Mouse (Mus musculus): Measurements from ENCODE around the gene Prodh2. TPM values are rescaled to one million over a fixed set of nuclear protein-coding genes. Genes with fewer than 3 reads are reported as not detected.
"Not testable (repeated sequence)": the region's sequence is repeated elsewhere in the genome, so short reads cannot be mapped to it uniquely, and the experiment has no call there.

Prodh2 gene
- polyA plus RNA-seq, 1 experiment from 2014 or later, result not detected

GRCm38 (mm10) chr7:30490251-30490956, 3.0 kb upstream of the Prodh2 start:
- Histone ChIP-seq H3K36me3 (no peaks in the 10 kb centered on the region), H3K4me3 (replicated peaks) (no peak overlapping the region), H3K27ac (replicated peaks) (no peak overlapping the region), H3K9me3 (replicated peaks) (no peaks in the 10 kb centered on the region), H3K27me3 (peaks cover 10% of the 10 kb centered on the region; the same call in 1 of the 2 replicates), H3K4me2 (replicated peaks) (no peak overlapping the region), H3K4me1 (no peaks in the 10 kb centered on the region), H3K9ac (no peak overlapping the region)
- no peak for ATAC-seq (ENCODE audit: insufficient number of reproducible peaks, low FRiP score, low TSS enrichment, low read depth)
- 26% methylated on average over 16 of the region's 16 CpGs for WGBS

- H3K27me3 ChIP-seq, result peaks cover 10% of the 10 kb centered on the region; the same call in 1 of the 2 replicates
- H3K36me3 ChIP-seq, result no peaks in the 10 kb centered on the region
- H3K27ac ChIP-seq (replicated peaks), result no peak overlapping the region
- no peaks in the 10 kb centered on the region for H3K9me3 ChIP-seq (replicated peaks)
- ATAC-seq (ENCODE audit: insufficient number of reproducible peaks, low FRiP score, low TSS enrichment, low read depth), result no peak
- H3K9ac ChIP-seq, result no peak overlapping the region
- H3K4me1 ChIP-seq, result no peaks in the 10 kb centered on the region
- H3K4me3 ChIP-seq (replicated peaks), result no peak overlapping the region
- H3K4me2 ChIP-seq (replicated peaks), result no peak overlapping the region
- WGBS, result 15% methylated on average over 6 of the region's 6 CpGs
Observed at GRCm38 (mm10) chr7:30490957-30491307, 2.5 kb upstream of the Prodh2 start.

DNA sequence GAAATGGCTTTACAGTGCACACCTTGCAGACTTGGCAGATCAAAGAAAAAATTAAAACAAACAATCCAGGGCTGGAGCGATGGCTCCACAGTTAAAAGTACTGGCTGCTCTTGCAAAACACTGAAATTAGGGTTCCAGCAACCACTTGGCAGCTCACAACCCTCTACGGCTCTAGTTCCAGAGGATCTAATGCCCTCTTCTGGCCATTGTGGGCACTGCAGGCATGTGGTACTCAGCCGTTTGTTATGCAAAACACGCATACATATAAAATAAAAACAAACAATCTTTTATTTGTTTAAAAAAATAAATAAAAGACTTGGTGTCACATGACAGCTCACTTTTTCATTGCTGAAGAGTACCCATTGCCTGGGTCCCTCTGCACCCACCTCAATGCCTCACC, 657 bp upstream of the Prodh2 start:
- no peak for ATAC-seq (ENCODE audit: insufficient number of reproducible peaks, low FRiP score, low TSS enrichment, low read depth)
- no peak overlapping the region for H3K4me3 ChIP-seq (replicated peaks)
- H3K36me3 ChIP-seq, result no peaks in the 10 kb centered on the region
- peaks cover 10% of the 10 kb centered on the region; the same call in 1 of the 2 replicates for H3K27me3 ChIP-seq
- no peak overlapping the region for H3K9ac ChIP-seq
- 14% methylated on average over 4 of the region's 4 CpGs for WGBS
- no peaks in the 10 kb centered on the region for H3K9me3 ChIP-seq (replicated peaks)
- no peaks in the 10 kb centered on the region for H3K4me1 ChIP-seq
- no peak overlapping the region for H3K27ac ChIP-seq (replicated peaks)
- H3K4me2 ChIP-seq (replicated peaks), result no peak overlapping the region

GRCm38 (mm10) chr7:30495506-30496042, 2.2 kb downstream of the Prodh2 start:
- not testable (repeated sequence) for H3K9ac ChIP-seq; H3K4me1 ChIP-seq; H3K4me2 ChIP-seq (replicated peaks); H3K4me3 ChIP-seq (replicated peaks); ATAC-seq (ENCODE audit: insufficient number of reproducible peaks, low FRiP score, low TSS enrichment, low read depth); H3K27ac ChIP-seq (replicated peaks); H3K9me3 ChIP-seq (replicated peaks); H3K27me3 ChIP-seq; H3K36me3 ChIP-seq
- 57% methylated on average over 5 of the region's 5 CpGs for WGBS

DNA sequence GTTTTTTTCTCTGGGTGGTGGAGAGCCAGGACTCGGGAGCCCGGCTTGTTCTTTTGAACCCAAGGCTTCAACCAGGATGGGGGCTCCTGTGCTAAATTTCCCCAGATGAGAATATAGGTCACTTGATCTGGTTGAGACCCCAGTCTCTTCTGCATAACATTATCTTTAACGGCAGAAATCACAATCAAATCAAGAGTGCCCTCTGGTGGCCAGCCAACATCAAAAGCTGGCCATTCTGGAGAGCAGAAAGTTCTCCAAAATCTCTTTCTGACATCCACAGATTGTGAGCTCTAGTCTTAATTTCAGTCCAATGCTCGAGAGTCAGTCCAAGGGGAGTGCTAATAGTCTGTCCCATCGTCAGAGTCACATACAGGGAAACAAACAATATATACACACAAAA, 7.7 kb downstream of the Prodh2 start:
- H3K27me3 ChIP-seq; ATAC-seq (ENCODE audit: insufficient number of reproducible peaks, low FRiP score, low TSS enrichment, low read depth); H3K4me3 ChIP-seq (replicated peaks); H3K4me2 ChIP-seq (replicated peaks); H3K27ac ChIP-seq (replicated peaks); H3K9ac ChIP-seq; H3K4me1 ChIP-seq; H3K36me3 ChIP-seq; H3K9me3 ChIP-seq (replicated peaks): not testable (repeated sequence)
- WGBS, result 67% methylated on average over 5 of the region's 5 CpGs

DNA sequence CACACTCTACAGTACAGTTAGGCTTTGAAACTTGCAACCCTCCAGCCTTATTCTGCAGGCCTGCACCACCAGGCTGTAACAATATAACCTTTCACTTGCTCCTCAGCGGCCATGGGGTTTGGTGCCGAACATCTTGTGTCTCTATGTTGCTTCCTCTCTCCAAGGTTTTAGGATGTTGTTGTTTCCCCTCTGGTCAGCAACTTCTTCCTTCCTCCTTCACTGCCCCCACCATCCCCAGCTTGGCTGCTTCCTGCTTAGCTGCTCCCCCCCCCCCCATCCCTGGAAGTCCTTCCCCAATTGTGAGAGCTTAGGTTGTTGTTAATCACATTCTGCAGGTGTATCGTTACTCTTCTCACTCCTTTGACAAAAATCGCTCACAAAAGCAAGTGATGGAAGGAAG, 14.6 kb downstream of the Prodh2 start:
- H3K9me3 ChIP-seq (replicated peaks), result no peaks in the 10 kb centered on the region
- WGBS, result 78% methylated on average over 4 of the region's 4 CpGs
- no peaks in the 10 kb centered on the region for H3K36me3 ChIP-seq
- H3K4me1 ChIP-seq, result no peaks in the 10 kb centered on the region
- H3K27ac ChIP-seq (replicated peaks), result no peak overlapping the region
- no peak overlapping the region for H3K9ac ChIP-seq
- no peaks in the 10 kb centered on the region for H3K27me3 ChIP-seq
- no peak for ATAC-seq (ENCODE audit: insufficient number of reproducible peaks, low FRiP score, low TSS enrichment, low read depth)
- H3K4me2 ChIP-seq (replicated peaks), result no peak overlapping the region
- no peak overlapping the region for H3K4me3 ChIP-seq (replicated peaks)

DNA sequence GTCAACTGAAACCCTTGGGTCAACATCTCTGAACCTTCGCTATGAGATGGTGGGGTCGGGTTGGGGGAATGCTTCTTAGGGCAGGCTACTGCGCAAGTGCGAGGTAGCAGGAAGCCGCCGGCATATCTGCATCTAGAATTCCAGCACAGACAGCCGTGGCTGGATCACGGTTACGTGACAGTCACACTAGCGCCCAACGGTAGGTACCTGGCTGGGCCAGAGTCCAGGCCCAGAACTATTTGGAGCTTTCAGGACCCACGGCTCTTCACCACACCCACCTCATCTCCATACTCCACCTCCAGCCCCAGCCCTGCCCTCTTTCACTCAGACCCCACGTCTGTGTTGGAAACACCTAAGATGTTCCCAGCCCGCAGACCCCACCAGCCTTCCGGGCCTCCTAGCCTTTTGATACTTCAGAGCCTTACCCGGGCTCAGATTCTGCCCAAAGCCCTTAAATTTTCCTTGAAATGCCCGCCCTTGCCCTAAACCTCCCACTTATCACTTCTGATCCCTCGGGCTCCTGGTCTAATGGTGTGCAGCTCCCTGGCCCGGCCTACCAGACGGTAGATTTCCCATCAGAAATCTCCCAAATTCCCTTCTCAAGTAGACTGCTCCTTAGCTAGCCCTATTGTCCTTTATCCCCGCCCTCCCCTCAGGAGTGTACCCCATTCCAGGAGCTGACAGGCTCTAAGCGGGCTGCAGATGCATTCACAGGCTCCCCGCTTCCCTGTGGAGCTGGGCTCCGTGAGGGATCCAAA, 21.8 kb downstream of the Prodh2 start:
- H3K4me2 ChIP-seq (replicated peaks), result no peak overlapping the region
- H3K4me1 ChIP-seq, result no peaks in the 10 kb centered on the region
- H3K9me3 ChIP-seq (replicated peaks), result no peaks in the 10 kb centered on the region
- no peak overlapping the region for H3K4me3 ChIP-seq (replicated peaks)
- ATAC-seq (ENCODE audit: insufficient number of reproducible peaks, low FRiP score, low TSS enrichment, low read depth), result no peak
- no peak overlapping the region for H3K27ac ChIP-seq (replicated peaks)
- H3K27me3 ChIP-seq, result no peaks in the 10 kb centered on the region
- no peak overlapping the region for H3K9ac ChIP-seq
- WGBS, result 58% methylated on average over 24 of the region's 24 CpGs
- H3K36me3 ChIP-seq, result no peaks in the 10 kb centered on the region

DNA sequence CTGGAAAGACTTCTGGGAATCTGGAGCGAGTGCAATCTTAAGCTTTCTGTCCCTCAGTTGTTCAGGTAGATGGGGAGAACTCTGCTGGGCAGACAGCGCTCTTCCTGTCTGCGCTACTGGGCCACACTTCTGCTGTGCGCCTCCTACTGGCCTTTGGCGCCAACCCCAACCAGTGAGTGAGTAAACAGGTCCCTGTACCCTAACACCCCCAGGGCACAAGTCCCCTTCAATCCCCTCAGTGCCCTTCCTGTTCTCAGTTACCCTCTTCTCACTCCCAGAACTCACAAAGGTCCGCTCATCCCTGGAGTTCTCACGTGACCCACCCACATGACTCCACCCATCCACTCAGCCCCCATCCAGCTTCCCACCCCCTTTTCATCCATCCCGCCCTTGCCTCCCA, 24.9 kb downstream of the Prodh2 start:
- 36% methylated on average over 8 of the region's 8 CpGs for WGBS
- no peak overlapping the region for H3K27ac ChIP-seq (replicated peaks)

GRCm38 (mm10) chr7:30520396-30520795, 27.0 kb downstream of the Prodh2 start:
- peaks cover 19% of the 10 kb centered on the region; the same call in 1 of the 2 replicates for H3K36me3 ChIP-seq
- H3K4me2 ChIP-seq (replicated peaks), result no peak overlapping the region
- 76% methylated on average over 4 of the region's 4 CpGs for WGBS
- no peaks in the 10 kb centered on the region for H3K27me3 ChIP-seq
- H3K9me3 ChIP-seq (replicated peaks), result no peaks in the 10 kb centered on the region
- ATAC-seq (ENCODE audit: insufficient number of reproducible peaks, low FRiP score, low TSS enrichment, low read depth), result no peak
- H3K4me3 ChIP-seq (replicated peaks), result no peak overlapping the region
- no peak overlapping the region for H3K27ac ChIP-seq (replicated peaks)
- no peaks in the 10 kb centered on the region for H3K4me1 ChIP-seq
- no peak overlapping the region for H3K9ac ChIP-seq

More for the DNA sequence above, 24.9 kb downstream of the Prodh2 start:
- Histone ChIP-seq H3K4me1 (no peaks in the 10 kb centered on the region), H3K27me3 (no peaks in the 10 kb centered on the region), H3K4me3 (replicated peaks) (no peak overlapping the region), H3K4me2 (replicated peaks) (no peak overlapping the region), H3K9ac (no peak overlapping the region), H3K9me3 (replicated peaks) (no peaks in the 10 kb centered on the region), H3K36me3 (peaks cover 7% of the 10 kb centered on the region; the same call in 1 of the 2 replicates)
- ATAC-seq (ENCODE audit: insufficient number of reproducible peaks, low FRiP score, low TSS enrichment, low read depth), result no peak

- H3K27ac ChIP-seq (replicated peaks), result no peak overlapping the region
- WGBS, result 65% methylated on average over 5 of the region's 5 CpGs
- ATAC-seq (ENCODE audit: insufficient number of reproducible peaks, low FRiP score, low TSS enrichment, low read depth), result no peak
Observed at GRCm38 (mm10) chr7:30520856-30521255, 27.4 kb downstream of the Prodh2 start.

DNA sequence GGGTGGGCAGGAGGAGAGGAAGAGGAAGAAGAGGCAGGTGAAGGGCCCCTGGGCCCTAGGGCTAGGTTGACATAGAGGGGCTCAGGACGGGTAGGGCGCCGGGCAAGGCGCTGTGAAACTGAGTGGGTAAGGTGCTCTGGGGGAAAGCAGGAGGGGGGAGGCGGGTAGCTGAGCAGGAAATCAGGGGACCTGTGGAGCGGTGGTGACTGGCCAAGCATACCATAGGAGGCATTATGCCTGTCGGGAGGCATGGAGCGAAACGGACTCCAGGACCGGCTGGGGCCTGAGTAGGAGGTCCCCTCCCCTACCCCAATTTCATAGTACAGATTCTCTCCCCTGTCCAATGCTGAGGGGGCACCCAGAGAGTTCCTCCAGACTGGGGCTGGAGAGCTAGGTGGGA, 29.4 kb downstream of the Prodh2 start:
- no peak overlapping the region for H3K4me3 ChIP-seq (replicated peaks)
- H3K9ac ChIP-seq, result no peak overlapping the region
- WGBS, result 79% methylated on average over 10 of the region's 10 CpGs
- H3K27me3 ChIP-seq, result no peaks in the 10 kb centered on the region
- H3K36me3 ChIP-seq, result peaks cover 26% of the 10 kb centered on the region
- H3K4me1 ChIP-seq, result peaks cover 15% of the 10 kb centered on the region
- no peak for ATAC-seq (ENCODE audit: insufficient number of reproducible peaks, low FRiP score, low TSS enrichment, low read depth)
- no peak overlapping the region for H3K4me2 ChIP-seq (replicated peaks)
- H3K9me3 ChIP-seq (replicated peaks), result no peaks in the 10 kb centered on the region
- H3K27ac ChIP-seq (replicated peaks), result no peak overlapping the region

More at GRCm38 (mm10) chr7:30520856-30521255, 27.4 kb downstream of the Prodh2 start:
- no peak overlapping the region for H3K4me3 ChIP-seq (replicated peaks)
- peaks cover 19% of the 10 kb centered on the region; the same call in 1 of the 2 replicates for H3K36me3 ChIP-seq
- H3K9ac ChIP-seq, result no peak overlapping the region
- no peak overlapping the region for H3K4me2 ChIP-seq (replicated peaks)
- no peaks in the 10 kb centered on the region for H3K27me3 ChIP-seq
- peaks cover 3% of the 10 kb centered on the region for H3K4me1 ChIP-seq
- H3K9me3 ChIP-seq (replicated peaks), result no peaks in the 10 kb centered on the region
